Mouse (Mus musculus): ENCODE data around the gene Emc7. TPM values are rescaled to one million over a fixed set of nuclear protein-coding genes. Genes with fewer than 3 reads are reported as not detected.

Emc7 gene
- polyA plus RNA-seq, 1 experiment = 6.6 TPM

- no peak overlapping the region for H3K9ac ChIP-seq (ENCODE audit: low read depth, poor library complexity, severe bottlenecking)
- no peaks in the 10 kb centered on the region for H3K4me1 ChIP-seq (ENCODE audit: control insufficient read depth, insufficient read depth, low read length)
- TF ChIP-seq CTCF (IDR thresholded peaks at IDR 0.05; ENCODE audit: low read depth, low read length) (no peak), POLR2A (IDR thresholded peaks at IDR 0.05; ENCODE audit: insufficient read depth, low read length) (no peak), EP300 (IDR thresholded peaks at IDR 0.05; ENCODE audit: insufficient read depth, low read depth, low read length) (no peak)
- no peak overlapping the region for H3K27ac ChIP-seq (ENCODE audit: insufficient read depth, low read length)
- H3K36me3 ChIP-seq (ENCODE audit: control insufficient read depth, insufficient read depth, low read length, poor library complexity, severe bottlenecking) = peaks cover 3% of the 10 kb centered on the region
- H3K27me3 ChIP-seq (ENCODE audit: control insufficient read depth, insufficient read depth, low read length, poor library complexity, severe bottlenecking) = no peaks in the 10 kb centered on the region
- H3K4me3 ChIP-seq (ENCODE audit: low read depth, low read length) = no peak overlapping the region
- H3K9me3 ChIP-seq (replicated peaks; ENCODE audit: control insufficient read depth, insufficient read depth, low read length, poor library complexity, severe bottlenecking) = no peaks in the 10 kb centered on the region
These were observed 16.2 kb downstream of the Emc7 start for GRCm38 (mm10) chr2:112470961-112471381.

GRCm38 (mm10) chr2:112472076-112472475 lies 17.3 kb downstream of the Emc7 start:
- H3K9ac ChIP-seq (ENCODE audit: low read depth, poor library complexity, severe bottlenecking) = no peak overlapping the region
- TF ChIP-seq CTCF (IDR thresholded peaks at IDR 0.05; ENCODE audit: low read depth, low read length) = no peak
- TF ChIP-seq POLR2A (IDR thresholded peaks at IDR 0.05; ENCODE audit: insufficient read depth, low read length) = no peak
- TF ChIP-seq EP300 (IDR thresholded peaks at IDR 0.05; ENCODE audit: insufficient read depth, low read depth, low read length) = no peak
- peaks cover 3% of the 10 kb centered on the region for H3K36me3 ChIP-seq (ENCODE audit: control insufficient read depth, insufficient read depth, low read length, poor library complexity, severe bottlenecking)
- no peaks in the 10 kb centered on the region for H3K9me3 ChIP-seq (replicated peaks; ENCODE audit: control insufficient read depth, insufficient read depth, low read length, poor library complexity, severe bottlenecking)
- H3K27ac ChIP-seq (ENCODE audit: insufficient read depth, low read length) = no peak overlapping the region
- H3K4me1 ChIP-seq (ENCODE audit: control insufficient read depth, insufficient read depth, low read length) = no peaks in the 10 kb centered on the region
- H3K4me3 ChIP-seq (ENCODE audit: low read depth, low read length) = no peak overlapping the region
- H3K27me3 ChIP-seq (ENCODE audit: control insufficient read depth, insufficient read depth, low read length, poor library complexity, severe bottlenecking) = no peaks in the 10 kb centered on the region

DNA sequence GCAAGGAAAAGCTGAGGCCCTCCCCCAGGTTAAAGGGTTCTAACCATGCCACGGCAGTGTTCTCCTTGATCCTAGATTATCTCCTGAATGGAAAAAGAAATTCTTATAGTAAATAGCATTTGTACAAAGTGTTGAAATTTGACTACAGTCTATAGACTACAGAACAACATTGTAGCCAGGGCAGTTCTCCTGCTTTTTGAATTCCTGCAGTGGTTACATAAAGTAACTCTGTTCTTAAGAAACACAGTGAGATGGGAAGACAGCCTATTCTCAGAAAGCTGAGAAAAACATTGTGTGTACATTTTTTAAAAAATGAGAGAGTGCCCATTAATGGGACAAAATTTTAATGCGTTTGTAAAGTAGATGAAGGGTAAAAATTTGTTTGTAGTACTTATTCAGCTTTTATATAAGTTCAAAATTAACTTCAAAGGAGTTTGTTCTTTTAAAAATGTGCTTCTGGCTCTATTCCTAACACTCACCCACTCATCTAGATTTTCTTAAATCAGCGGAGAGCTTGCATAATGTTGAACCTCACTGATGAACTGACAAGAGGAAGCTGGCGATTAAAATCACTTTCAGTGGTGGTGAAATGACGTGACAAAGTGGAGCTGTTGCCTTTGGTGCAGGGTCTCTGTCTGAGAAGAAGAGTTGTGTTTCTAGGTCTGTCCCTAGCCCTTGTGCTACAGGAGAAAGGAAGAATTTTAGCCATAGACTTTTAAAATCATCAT lies 20.4 kb downstream of the Emc7 start:
- H3K36me3 ChIP-seq (ENCODE audit: control insufficient read depth, insufficient read depth, low read length, poor library complexity, severe bottlenecking) = no peaks in the 10 kb centered on the region
- no peaks in the 10 kb centered on the region for H3K27me3 ChIP-seq (ENCODE audit: control insufficient read depth, insufficient read depth, low read length, poor library complexity, severe bottlenecking)
- H3K4me1 ChIP-seq (ENCODE audit: control insufficient read depth, insufficient read depth, low read length) = no peaks in the 10 kb centered on the region
- H3K4me3 ChIP-seq (ENCODE audit: low read depth, low read length) = no peak overlapping the region
- H3K27ac ChIP-seq (ENCODE audit: insufficient read depth, low read length) = no peak overlapping the region
- TF ChIP-seq EP300 (IDR thresholded peaks at IDR 0.05; ENCODE audit: insufficient read depth, low read depth, low read length) (no peak), POLR2A (IDR thresholded peaks at IDR 0.05; ENCODE audit: insufficient read depth, low read length) (no peak), CTCF (IDR thresholded peaks at IDR 0.05; ENCODE audit: low read depth, low read length) (no peak)
- no peaks in the 10 kb centered on the region for H3K9me3 ChIP-seq (replicated peaks; ENCODE audit: control insufficient read depth, insufficient read depth, low read length, poor library complexity, severe bottlenecking)
- no peak overlapping the region for H3K9ac ChIP-seq (ENCODE audit: low read depth, poor library complexity, severe bottlenecking)

GRCm38 (mm10) chr2:112476554-112476953 lies 21.8 kb downstream of the Emc7 start:
- Histone ChIP-seq H3K9me3 (replicated peaks; ENCODE audit: control insufficient read depth, insufficient read depth, low read length, poor library complexity, severe bottlenecking) (no peaks in the 10 kb centered on the region), H3K4me1 (ENCODE audit: control insufficient read depth, insufficient read depth, low read length) (no peaks in the 10 kb centered on the region), H3K27me3 (ENCODE audit: control insufficient read depth, insufficient read depth, low read length, poor library complexity, severe bottlenecking) (no peaks in the 10 kb centered on the region), H3K36me3 (ENCODE audit: control insufficient read depth, insufficient read depth, low read length, poor library complexity, severe bottlenecking) (no peaks in the 10 kb centered on the region), H3K9ac (ENCODE audit: low read depth, poor library complexity, severe bottlenecking) (no peak overlapping the region), H3K4me3 (ENCODE audit: low read depth, low read length) (no peak overlapping the region), H3K27ac (ENCODE audit: insufficient read depth, low read length) (no peak overlapping the region)
- TF ChIP-seq EP300 (IDR thresholded peaks at IDR 0.05; ENCODE audit: insufficient read depth, low read depth, low read length) (no peak), POLR2A (IDR thresholded peaks at IDR 0.05; ENCODE audit: insufficient read depth, low read length) (no peak), CTCF (IDR thresholded peaks at IDR 0.05; ENCODE audit: low read depth, low read length) (no peak)

- Histone ChIP-seq H3K9ac (ENCODE audit: low read depth, poor library complexity, severe bottlenecking) (no peak within 1 kb of the TSS), H3K9me3 (replicated peaks; ENCODE audit: control insufficient read depth, insufficient read depth, low read length, poor library complexity, severe bottlenecking) (no peaks in the 10 kb centered on the region), H3K4me1 (ENCODE audit: control insufficient read depth, insufficient read depth, low read length) (no peaks in the 10 kb centered on the region), H3K27me3 (ENCODE audit: control insufficient read depth, insufficient read depth, low read length, poor library complexity, severe bottlenecking) (no peaks in the 10 kb centered on the region), H3K4me3 (ENCODE audit: low read depth, low read length) (no peak within 1 kb of the TSS), H3K27ac (ENCODE audit: insufficient read depth, low read length) (no peak within 1 kb of the TSS), H3K36me3 (ENCODE audit: control insufficient read depth, insufficient read depth, low read length, poor library complexity, severe bottlenecking) (no peaks in the 10 kb centered on the region)
- no peak for TF ChIP-seq POLR2A (IDR thresholded peaks at IDR 0.05; ENCODE audit: insufficient read depth, low read length)
These were observed 25.9 kb downstream of the Emc7 start, which contains the start of gene Chrm5 for GRCm38 (mm10) chr2:112480669-112481068. Gene Chrm5 (minus strand): TSS chr2:112480769.

- Histone ChIP-seq H3K9me3 (replicated peaks; ENCODE audit: control insufficient read depth, insufficient read depth, low read length, poor library complexity, severe bottlenecking) (no peaks in the 10 kb centered on the region), H3K4me1 (ENCODE audit: control insufficient read depth, insufficient read depth, low read length) (no peaks in the 10 kb centered on the region), H3K9ac (ENCODE audit: low read depth, poor library complexity, severe bottlenecking) (no peak overlapping the region), H3K27ac (ENCODE audit: insufficient read depth, low read length) (no peak overlapping the region), H3K36me3 (ENCODE audit: control insufficient read depth, insufficient read depth, low read length, poor library complexity, severe bottlenecking) (no peaks in the 10 kb centered on the region), H3K27me3 (ENCODE audit: control insufficient read depth, insufficient read depth, low read length, poor library complexity, severe bottlenecking) (no peaks in the 10 kb centered on the region), H3K4me3 (ENCODE audit: low read depth, low read length) (no peak overlapping the region)
- TF ChIP-seq POLR2A (IDR thresholded peaks at IDR 0.05; ENCODE audit: insufficient read depth, low read length) (no peak), CTCF (IDR thresholded peaks at IDR 0.05; ENCODE audit: low read depth, low read length) (no peak), EP300 (IDR thresholded peaks at IDR 0.05; ENCODE audit: insufficient read depth, low read depth, low read length) (no peak)
These were observed 26.8 kb downstream of the Emc7 start for GRCm38 (mm10) chr2:112481564-112481963.

Measured in ES-Bruce4 (cell line).